Mouse (Mus musculus): ENCODE data around the gene Gdf1. TPM values are rescaled to one million over a fixed set of nuclear protein-coding genes. Genes with fewer than 3 reads are reported as not detected.
A peak's percentile ranks its signal among the peaks of the same experiment; 100 is the strongest.

Gene Gdf1
- total RNA-seq, 2 experiments from 2014 or later, result not detected

- no peak for ATAC-seq (replicated peaks; ENCODE audit: low FRiP score, poor library complexity, severe bottlenecking)
Measured at GRCm38 (mm10) chr8:70329835-70330740, 471 bp downstream of the Gdf1 start.

DNA sequence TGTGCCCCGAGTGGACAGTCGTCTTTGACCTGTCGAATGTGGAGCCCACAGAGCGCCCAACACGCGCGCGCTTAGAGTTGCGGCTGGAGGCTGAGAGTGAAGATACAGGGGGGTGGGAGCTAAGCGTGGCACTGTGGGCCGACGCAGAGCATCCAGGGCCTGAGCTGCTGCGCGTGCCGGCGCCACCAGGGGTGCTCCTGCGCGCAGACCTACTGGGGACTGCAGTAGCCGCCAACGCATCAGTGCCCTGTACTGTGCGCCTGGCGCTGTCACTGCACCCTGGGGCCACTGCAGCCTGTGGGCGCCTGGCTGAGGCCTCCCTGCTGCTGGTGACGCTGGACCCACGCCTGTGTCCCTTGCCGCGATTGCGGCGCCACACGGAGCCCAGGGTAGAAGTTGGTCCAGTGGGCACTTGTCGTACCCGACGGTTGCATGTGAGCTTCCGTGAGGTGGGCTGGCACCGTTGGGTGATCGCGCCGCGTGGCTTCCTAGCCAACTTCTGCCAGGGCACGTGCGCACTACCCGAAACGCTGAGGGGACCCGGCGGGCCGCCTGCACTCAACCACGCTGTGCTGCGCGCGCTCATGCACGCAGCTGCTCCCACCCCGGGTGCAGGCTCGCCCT lies 1.2 kb downstream of the Gdf1 start:
- 0 out of 2 replicates have a peak, but pooled peaks have one; percentile 30 for ATAC-seq (replicated peaks; ENCODE audit: low FRiP score, poor library complexity, severe bottlenecking)

DNA sequence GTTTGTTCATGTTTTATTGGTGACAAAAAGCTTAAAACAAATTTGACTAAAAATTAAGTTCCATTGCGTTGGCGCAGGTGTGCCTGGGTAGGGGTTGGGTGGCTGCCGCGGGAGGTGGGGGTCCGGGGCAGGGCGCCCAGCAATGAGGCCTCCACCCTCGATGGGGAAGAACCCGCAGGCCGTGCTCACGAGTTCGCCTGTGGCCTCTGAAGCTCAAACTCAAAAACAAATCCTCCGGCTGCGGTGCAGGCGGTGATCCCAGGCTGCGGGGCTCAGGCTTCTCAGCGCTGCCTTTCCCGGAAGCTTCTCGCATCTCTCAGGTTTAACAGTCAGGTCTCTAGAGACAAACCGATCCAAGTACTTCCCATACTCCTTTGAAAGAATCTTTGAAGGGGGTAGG lies 1.9 kb downstream of the Gdf1 start:
- no peak for ATAC-seq (replicated peaks; ENCODE audit: low FRiP score, poor library complexity, severe bottlenecking)

DNA sequence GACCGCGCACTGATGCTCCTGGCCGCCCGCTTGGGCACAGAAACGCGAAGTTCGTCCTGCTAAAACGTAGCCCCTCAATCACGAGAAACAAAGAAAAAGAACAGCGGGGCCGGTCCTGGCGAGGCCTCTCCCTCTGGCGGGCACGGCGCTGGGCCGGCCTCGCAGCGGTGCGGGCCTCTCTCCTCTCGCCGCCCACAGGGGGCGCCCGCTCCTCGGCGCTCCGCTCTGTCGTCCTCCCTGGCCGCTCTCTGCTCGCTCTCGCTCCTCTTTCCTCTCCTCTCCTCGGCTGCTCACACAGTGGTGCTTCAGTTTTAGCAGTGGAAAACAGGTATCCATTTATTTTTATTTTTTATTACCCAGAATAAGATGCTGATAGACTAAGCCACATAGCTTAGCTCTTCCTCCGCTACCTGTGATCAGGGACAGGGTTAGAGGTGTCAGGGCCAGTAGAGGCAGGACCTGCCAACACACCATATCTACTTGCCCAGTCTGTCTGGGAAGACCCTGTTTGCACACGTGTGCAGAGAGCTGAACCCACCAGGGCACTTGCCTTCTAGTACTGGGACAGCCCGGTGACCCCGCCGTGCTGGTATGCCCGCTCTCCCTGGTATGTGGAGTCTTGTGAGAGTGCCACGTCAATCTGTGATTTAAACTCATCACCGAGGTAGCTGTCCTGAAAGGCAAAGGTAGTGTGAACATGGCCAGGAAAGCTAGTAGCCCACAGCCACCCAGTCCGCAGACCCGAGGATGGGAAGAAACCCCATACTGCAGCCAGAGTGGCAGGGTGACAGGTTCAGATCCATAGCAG lies 2.7 kb downstream of the Gdf1 start:
- no peak for ATAC-seq (replicated peaks; ENCODE audit: low FRiP score, poor library complexity, severe bottlenecking)

DNA sequence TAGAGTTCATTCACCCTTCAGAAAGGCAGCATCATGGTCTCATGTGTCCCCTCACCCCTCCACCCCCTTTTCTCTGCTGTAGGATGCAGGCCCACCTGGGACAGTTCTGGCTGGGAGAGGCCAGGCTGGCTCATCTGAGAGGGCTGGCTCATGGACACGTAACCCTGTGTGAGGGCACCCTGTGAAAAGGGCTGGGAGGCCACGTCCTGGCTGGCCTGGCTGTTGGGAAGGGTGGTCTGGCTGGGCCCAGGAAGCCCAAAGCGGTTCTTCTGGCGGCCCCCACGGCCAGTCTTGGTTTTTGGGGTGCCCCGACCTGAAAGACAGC lies 3.2 kb downstream of the Gdf1 start:
- ATAC-seq (replicated peaks; ENCODE audit: low FRiP score, poor library complexity, severe bottlenecking), result no peak

DNA sequence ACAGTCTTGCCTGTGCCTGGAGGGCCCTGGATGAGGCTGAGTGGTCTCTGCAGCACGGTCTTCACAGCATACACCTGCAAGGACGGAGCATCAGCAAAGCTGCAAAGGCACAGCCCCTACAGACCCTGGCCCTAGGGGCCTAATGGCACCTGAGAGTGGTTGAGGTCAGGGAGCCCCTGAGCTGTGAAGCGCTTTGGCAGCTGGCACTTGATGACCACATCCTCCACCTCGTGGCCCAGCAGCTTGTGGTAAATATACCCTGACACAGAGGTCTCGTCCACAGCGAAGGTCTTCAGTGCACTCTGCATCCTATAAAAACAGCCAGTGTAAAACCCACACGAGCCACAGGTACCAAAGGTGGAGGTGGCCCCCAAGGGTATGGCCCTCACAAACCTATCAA lies 9.3 kb downstream of the Gdf1 start:
- no peak for ATAC-seq (replicated peaks; ENCODE audit: low FRiP score, poor library complexity, severe bottlenecking)

- ATAC-seq (replicated peaks; ENCODE audit: low FRiP score, poor library complexity, severe bottlenecking), result no peak
Measured at GRCm38 (mm10) chr8:70340659-70341058, 11.0 kb downstream of the Gdf1 start.

DNA sequence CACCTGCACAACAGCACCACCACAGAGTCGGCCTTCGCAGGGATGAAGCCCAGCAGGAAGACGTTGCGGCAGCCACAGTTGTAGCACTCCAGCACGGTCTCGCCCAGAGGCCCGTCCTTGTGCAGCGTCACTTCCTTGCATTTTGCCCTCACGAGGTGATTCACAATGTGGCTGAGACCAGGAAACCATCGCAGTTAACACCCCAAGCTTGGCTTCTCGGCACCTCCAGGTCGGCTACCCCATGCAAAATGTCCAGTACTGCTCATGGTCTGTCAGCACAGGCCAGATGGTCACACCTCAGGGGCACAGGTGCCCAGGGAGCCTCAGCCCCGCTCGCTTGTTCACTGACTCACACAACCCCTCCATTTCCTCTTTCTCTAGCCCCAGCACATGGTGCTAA lies 12.4 kb downstream of the Gdf1 start:
- ATAC-seq (replicated peaks; ENCODE audit: low FRiP score, poor library complexity, severe bottlenecking), result no peak

DNA sequence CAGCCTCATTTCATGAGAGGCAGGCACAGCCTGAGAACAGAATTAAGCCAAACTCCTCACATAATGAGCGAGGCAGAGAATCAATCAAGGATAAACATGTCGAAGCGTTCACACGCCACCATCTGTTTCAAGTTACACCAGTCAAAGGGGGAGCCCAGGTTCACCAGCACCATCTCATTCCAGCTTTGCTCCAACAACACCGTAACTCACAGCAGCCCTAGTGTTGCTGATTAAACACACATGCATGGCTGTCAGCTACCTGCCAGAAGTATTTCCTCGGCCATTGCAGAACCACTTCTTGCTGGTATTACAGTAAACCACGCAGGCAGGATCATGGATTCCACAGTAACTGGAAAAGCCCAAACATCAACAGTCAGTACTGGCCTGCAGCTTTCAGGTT lies 13.5 kb downstream of the Gdf1 start:
- no peak for ATAC-seq (replicated peaks; ENCODE audit: low FRiP score, poor library complexity, severe bottlenecking)

DNA sequence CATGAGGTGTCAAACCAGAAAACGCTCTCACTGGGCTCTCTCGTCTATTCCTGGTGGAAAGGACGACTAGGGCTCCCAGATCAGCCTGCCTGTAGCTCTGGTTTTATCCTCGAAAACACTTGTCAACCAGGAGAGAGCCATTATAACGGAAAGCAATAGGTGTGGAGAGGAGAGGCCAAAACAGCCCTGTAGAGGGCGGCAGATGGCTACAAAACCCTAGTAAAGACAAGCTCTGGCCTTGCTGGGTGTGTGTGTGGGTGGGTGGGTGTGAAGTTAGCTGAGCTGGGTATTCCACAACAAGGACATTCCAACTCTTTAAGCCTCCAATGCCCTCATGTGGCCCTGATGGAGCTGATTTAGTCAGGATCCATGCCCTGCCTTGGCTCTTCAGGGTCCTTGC lies 14.1 kb downstream of the Gdf1 start:
- ATAC-seq (replicated peaks; ENCODE audit: low FRiP score, poor library complexity, severe bottlenecking), result peak; percentile 44

DNA sequence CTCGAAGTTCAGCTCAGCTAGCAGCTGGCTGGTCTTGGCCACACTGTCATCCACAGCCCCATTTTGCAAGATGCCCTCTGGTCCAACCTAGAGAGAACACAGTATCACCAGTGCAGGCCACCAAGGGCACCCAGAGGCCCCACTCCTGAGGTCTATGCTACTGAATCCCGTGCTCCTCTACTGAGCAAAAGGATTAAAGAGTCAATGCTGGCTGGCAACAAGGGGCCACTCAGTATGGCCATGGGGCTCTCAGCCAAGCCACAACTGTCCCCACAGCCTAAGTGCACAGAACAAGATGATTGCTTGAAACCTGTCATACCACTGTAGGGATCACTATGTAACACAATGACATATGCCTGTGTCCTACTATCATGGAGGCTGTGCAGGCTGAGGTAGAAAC lies 14.7 kb downstream of the Gdf1 start:
- ATAC-seq (replicated peaks; ENCODE audit: low FRiP score, poor library complexity, severe bottlenecking), result no peak

- no peak for ATAC-seq (replicated peaks; ENCODE audit: low FRiP score, poor library complexity, severe bottlenecking)
Measured at GRCm38 (mm10) chr8:70347443-70347842, 17.8 kb downstream of the Gdf1 start.

- ATAC-seq (replicated peaks; ENCODE audit: low FRiP score, poor library complexity, severe bottlenecking), result no peak
Measured at GRCm38 (mm10) chr8:70347860-70348420, 18.3 kb downstream of the Gdf1 start.

GRCm38 (mm10) chr8:70351035-70351999 lies 21.7 kb downstream of the Gdf1 start:
- ATAC-seq (replicated peaks; ENCODE audit: low FRiP score, poor library complexity, severe bottlenecking), result no peak; the same call in 1 of the 2 replicates

DNA sequence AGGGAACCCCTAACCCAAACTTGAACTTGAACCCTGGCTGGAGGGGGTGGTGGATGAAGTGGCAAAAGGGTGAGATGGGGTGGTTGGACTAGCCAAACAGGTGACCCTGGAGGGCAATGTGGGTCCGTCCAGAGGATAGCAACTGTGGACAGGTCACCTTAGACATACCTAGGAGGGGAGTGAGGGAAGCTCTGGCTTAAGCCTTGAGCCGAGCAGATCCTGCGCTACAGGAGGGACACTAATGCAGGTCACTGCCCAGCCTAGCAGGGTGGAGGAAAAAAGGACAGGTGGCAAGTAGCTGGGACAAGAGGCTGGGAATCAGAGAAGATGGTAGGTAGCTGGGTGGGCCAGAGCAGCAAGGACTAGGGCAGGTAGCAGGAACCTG lies 22.4 kb downstream of the Gdf1 start:
- no peak for ATAC-seq (replicated peaks; ENCODE audit: low FRiP score, poor library complexity, severe bottlenecking)

GRCm38 (mm10) chr8:70352657-70353151 lies 23.1 kb downstream of the Gdf1 start:
- peak; percentile 18; the same call in 1 of the 2 replicates for ATAC-seq (replicated peaks; ENCODE audit: low FRiP score, poor library complexity, severe bottlenecking)

DNA sequence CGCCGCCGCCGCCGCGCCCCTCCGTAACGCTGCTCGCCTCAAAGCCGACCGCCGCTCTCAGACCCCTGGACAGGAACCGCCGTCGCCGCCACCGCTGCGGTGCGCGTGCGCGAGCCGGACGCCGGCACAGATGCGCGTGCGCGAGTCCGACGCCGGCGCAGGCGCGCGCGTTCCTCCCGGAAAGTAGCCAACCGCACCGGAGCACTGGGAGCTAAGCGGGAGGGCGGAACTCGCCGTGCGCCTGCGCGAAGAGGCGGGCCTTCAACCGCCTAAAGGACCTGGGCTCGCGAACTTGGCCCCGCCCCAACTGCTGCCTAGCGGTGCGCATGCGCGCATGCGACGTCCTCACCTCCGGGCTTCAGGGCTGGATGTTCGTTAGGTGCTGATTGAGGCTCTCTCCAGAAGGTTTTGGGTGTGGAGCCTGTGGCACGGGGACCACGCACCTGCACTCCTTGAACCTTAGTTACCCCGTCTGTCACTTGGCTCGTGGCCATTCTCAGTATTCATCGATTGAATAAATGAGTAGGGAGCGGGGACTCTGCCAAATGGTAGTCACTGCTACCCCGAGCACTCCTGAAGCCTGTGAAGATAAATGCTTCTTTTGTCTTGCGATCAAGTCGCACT lies 23.7 kb downstream of the Gdf1 start, which contains the start of gene Upf1:
TSS of gene Upf1 (minus strand) at position 85 of the 624 bp plus-strand sequence.
- peak; percentile 81 for ATAC-seq (replicated peaks; ENCODE audit: low FRiP score, poor library complexity, severe bottlenecking)

- ATAC-seq (replicated peaks; ENCODE audit: low FRiP score, poor library complexity, severe bottlenecking), result no peak
Measured at GRCm38 (mm10) chr8:70354004-70354403, 24.4 kb downstream of the Gdf1 start.

Measured in erythroid progenitor cell, adult 5-6 weeks (primary cell).